Mouse (Mus musculus) small intestine, adult 2 months (tissue): ENCODE results near the gene Znhit2. TPM values are rescaled to one million over a fixed set of nuclear protein-coding genes. Genes with fewer than 3 reads are reported as not detected.
A peak's percentile ranks its signal among the peaks of the same experiment; 100 is the strongest.
"Not testable (repeated sequence)": the region's sequence is repeated elsewhere in the genome, so short reads cannot be mapped to it uniquely, and the experiment has no call there.

Source experiments
- H3K27ac ChIP-seq: fragments of 200-500 bp; 2 replicates; pipeline ENCODE4 v1.5.1; 2012; ENCODE audit warnings: low read depth, low read length, control low read depth, inconsistent platforms; ENCODE audit not compliant: insufficient read depth
- H3K27me3 ChIP-seq: fragments of 200-500 bp; 2 replicates; pipeline ENCODE4 v1.6.1; 2012; ENCODE audit warnings: mild to moderate bottlenecking, moderate library complexity, low read length, inconsistent platforms; ENCODE audit not compliant: control insufficient read depth, insufficient read depth
- H3K36me3 ChIP-seq: fragments of 200-500 bp; 2 replicates; pipeline ENCODE4 v1.6.1; 2012; ENCODE audit warnings: mild to moderate bottlenecking, low read length, control low read depth, inconsistent platforms; ENCODE audit not compliant: control insufficient read depth, insufficient read depth
- H3K4me1 ChIP-seq: fragments of 200-500 bp; 2 replicates; pipeline ENCODE4 v1.6.1; 2012; ENCODE audit warnings: low read length, inconsistent platforms, mixed read lengths; ENCODE audit not compliant: control insufficient read depth, insufficient read depth, insufficient read length
- H3K4me3 ChIP-seq: fragments of 200-500 bp; 2 replicates; pipeline ENCODE4 v1.5.1; 2012; ENCODE audit warnings: low read depth, mild to moderate bottlenecking, control low read depth, inconsistent platforms, low read length, moderate library complexity
- CTCF ChIP-seq: fragments of 200-500 bp; IDR thresholded peaks from 2 replicates; pipeline ENCODE4 v1.5.1; 2012; ENCODE audit warnings: low read depth, mild to moderate bottlenecking, control low read depth, inconsistent platforms, low read length, moderate library complexity, mixed read lengths; ENCODE audit not compliant: insufficient replicate concordance, insufficient read length; ENCODE audit errors: extremely low read depth
- POLR2A ChIP-seq: fragments of 200-500 bp; IDR thresholded peaks from 2 replicates; pipeline ENCODE4 v1.6.1; 2012; ENCODE audit warnings: low read depth, mild to moderate bottlenecking, control low read depth, inconsistent platforms, low read length, moderate library complexity
- WGBS: fragments of 180-500 bp; shearing (Covaris S2); methylation state at CpG from one replicate; pipeline ENCODE4 v1.1.7; 2018; 5-methylcytosine and 5-hydroxymethylcytosine counted together
- polyA plus RNA-seq: library from polyadenylated mRNA; depleted of rRNA; stranded (reverse); fragments of >200 nt; gene quantifications from 2 replicates; pipeline ENCODE4 v1.2.3, GENCODE M21; 2012

Gene Znhit2
- polyA plus RNA-seq, 1 experiment: 78.1 TPM

DNA sequence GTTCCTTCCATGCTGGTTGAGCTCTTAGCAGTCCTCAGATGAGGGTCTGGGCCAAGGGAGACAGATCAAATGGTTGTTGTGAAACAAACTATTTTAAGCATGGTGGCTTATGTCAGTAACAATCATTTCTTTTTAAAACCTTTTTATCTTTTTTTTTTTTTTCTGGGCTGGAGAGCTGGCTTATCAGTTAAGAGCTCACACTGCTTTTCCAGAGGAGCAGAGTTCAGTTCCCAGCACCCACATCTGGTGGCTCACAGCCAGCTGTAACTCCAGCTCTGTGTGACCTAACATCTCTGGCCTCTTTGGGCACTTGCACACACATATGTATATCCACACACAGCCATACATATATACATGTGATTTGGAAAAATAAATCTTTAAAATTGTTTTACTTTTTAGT lies 23.3 kb upstream of the Znhit2 start:
- H3K27me3 ChIP-seq: no peaks in the 10 kb centered on the region
- H3K27ac ChIP-seq: peak overlapping the region; percentile 89
- no peaks in the 10 kb centered on the region for H3K36me3 ChIP-seq
- H3K4me3 ChIP-seq: no peak overlapping the region
- TF ChIP-seq CTCF (no peak), POLR2A (no peak)
- peaks cover 25% of the 10 kb centered on the region for H3K4me1 ChIP-seq

DNA sequence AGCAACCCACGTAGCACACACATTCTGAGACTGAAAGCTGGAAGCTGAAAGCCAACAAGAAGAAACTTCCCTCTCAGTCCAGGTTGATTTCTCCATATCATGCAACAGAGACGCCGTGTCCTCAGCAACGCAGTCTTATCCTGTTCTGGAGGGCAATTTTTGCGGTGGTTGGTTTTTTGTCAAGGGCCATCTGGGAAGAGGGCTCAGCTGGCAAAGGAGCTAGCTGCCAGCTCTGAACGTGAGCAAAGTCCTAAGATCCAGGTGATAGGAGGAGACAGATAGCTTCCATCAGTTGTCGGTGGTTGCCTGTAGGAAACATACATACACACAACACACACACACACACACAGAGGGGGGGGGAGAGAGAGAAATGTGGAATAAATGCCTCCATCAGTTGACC lies 22.7 kb upstream of the Znhit2 start:
- WGBS: 43% methylated on average over 7 of the region's 7 CpGs
- TF ChIP-seq CTCF (no peak), POLR2A (no peak)
- Histone ChIP-seq H3K27ac (peak overlapping the region; percentile 57), H3K36me3 (no peaks in the 10 kb centered on the region), H3K4me1 (peaks cover 21% of the 10 kb centered on the region), H3K27me3 (no peaks in the 10 kb centered on the region), H3K4me3 (no peak overlapping the region)

DNA sequence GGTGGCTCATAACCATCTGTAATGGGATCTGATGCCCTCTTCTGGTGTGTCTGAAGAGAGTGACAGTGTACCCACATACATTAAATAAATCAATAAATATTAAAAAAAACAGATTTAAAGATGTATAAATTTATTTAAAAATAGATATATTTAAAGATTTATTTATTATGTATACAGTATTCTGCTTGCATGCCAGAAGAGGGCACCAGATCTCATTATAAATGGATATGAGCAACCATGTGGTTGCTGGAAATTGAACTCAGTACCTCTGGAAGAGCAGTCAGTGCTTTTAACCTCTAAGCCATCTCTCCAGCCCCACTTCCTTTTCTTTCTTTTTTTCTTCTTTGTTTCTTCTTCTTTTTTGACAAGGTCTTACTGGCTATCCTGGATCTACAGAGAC lies 21.0 kb upstream of the Znhit2 start:
- Histone ChIP-seq H3K4me1 (peaks cover 21% of the 10 kb centered on the region), H3K27ac (no peak overlapping the region), H3K36me3 (no peaks in the 10 kb centered on the region), H3K27me3 (no peaks in the 10 kb centered on the region), H3K4me3 (no peak overlapping the region)
- TF ChIP-seq POLR2A (no peak), CTCF (no peak)

DNA sequence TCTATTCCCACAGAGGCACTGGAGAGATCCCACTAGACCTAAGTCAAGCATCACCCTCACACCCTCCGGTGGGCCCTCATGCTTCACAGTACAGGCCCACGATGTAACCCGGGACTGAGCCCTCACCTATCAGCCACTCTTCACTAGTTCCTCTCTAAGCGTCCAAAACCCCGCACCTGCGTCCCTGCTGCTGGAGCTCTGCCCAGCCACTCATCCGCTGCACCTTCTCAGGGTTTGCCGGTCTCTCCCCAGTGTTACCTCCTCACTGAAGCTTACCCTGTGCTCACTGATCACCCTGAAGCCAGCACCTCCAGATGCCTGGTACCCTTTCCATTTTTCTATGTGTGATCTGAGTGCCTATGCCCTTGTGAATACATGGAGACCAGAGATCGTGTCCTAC lies 18.7 kb upstream of the Znhit2 start:
- WGBS: 63% methylated on average over 9 of the region's 9 CpGs
- Histone ChIP-seq H3K4me1 (peaks cover 7% of the 10 kb centered on the region; the same call in 1 of the 2 replicates), H3K4me3 (no peak overlapping the region), H3K27ac (no peak overlapping the region), H3K36me3 (no peaks in the 10 kb centered on the region), H3K27me3 (no peaks in the 10 kb centered on the region)
- no peak for TF ChIP-seq POLR2A
- TF ChIP-seq CTCF: no peak

DNA sequence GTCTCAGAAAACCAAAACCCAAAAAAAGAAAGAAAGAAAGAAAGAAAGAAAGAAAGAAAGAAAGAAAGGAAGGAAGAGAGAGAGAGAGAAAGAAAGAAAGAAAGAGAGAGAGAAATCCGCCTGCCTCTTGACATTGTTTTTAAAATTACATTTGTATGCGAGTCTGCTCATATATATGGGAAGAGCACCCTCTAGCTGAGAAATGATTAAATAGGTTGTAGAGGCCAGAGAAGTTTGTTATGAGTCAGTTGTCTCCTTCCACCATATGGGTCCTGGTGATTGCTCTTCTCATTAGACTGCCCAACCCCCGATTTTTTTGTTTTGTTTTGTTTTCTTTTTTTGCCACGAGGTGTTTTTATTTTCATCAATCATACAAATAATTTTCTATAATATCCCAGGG lies 16.9 kb upstream of the Znhit2 start:
- H3K4me3 ChIP-seq, H3K27me3 ChIP-seq, H3K4me1 ChIP-seq, H3K27ac ChIP-seq, H3K36me3 ChIP-seq: not testable (repeated sequence)
- 23% methylated on average over 4 of the region's 4 CpGs for WGBS

DNA sequence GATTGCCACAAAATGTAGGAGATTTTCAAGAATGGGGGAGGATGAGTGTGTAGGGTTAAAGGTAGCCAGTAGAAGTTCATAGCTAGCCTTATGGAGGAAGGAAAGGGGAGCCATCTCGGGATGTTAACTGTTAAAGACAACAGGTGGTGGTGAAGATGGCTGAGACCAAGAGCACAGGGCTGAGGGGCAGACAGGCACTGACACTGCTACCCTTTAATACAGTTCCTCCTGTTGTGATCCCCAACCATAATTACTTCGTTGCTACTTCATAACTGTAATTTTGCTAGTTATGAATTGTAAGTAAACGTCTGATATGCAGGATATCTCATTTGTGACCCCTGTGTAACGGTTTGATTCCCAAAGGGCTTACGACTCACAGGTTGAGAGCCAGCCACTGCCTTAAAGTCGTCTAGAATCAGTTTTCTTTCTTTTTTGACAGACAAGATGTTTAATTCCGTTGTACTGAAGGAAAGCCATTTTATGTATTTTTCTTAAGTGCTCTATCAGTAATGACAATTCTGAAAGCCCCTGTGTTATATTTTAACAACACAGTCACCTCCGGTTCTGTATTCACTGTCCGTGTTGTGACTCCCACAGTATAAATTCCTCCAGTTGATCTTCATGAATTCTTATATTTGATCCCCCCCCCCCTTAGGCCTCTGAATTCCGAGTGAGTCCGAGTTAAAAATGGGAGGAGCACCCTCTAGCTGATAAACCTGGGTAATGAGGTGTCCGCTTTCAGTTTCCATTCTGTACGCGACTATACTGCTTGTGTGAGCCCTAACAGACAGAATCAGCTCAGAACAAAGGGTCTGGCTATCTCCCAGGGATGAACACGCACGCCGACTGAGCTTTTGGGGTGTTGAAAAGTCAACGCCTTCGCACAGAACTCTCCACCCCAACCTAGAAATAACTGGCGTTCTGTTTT lies 15.4 kb upstream of the Znhit2 start:
- H3K4me3 ChIP-seq: peak overlapping the region; percentile 73
- no peak for TF ChIP-seq CTCF
- TF ChIP-seq POLR2A: no peak
- peak overlapping the region; percentile 99 for H3K27ac ChIP-seq
- peaks cover 25% of the 10 kb centered on the region for H3K36me3 ChIP-seq
- peaks cover 7% of the 10 kb centered on the region for H3K4me1 ChIP-seq
- WGBS: 8% methylated on average over 20 of the region's 20 CpGs
- H3K27me3 ChIP-seq: no peaks in the 10 kb centered on the region

DNA sequence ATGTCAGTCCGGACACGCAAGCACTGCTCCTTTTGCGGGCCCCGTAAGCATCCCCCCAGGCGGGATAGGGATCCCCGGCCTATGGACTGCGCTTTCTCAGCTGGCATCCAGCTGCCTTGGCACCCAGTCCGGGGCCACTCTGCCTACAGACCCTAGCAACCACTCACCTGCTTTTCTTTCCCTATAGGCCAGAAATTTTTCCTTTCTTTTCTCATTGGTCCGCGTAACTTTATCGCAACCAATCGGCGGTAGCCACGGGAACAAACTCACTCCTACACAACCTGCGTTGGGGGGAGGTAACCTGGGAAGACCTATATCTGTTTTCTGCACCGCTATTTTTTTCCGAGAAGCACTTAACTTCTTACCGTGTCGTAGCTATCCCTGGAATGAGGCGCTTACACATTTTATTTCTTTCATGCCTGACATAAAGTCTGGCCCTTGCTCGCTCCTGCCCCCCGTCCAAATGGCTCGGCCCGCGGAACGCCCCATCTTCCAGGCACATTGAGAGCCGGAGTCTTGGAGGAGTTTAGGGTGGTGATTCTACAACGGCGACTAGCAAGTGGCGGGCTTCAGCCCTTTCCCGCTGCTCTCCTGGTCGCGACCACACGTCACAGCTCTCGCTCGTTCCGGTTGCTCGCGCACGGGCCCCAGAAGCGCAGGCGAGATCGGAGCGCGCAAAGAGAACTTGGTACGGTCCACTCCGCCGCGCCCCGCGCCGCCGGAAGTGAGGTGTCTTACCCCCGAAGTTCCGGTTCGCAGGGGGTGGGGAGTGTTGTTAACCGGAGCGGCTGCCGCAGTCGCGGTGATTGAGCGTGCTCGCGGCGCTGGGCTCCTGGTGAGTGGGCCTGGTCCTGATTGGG lies 14.5 kb upstream of the Znhit2 start, which contains the start of gene Syvn1:
TSS of gene Syvn1 (plus strand) at position 283 of the 860 bp plus-strand sequence.
- under 1% methylated on average over 65 of the region's 65 CpGs for WGBS
- TF ChIP-seq CTCF (no peak), POLR2A (peak; percentile 59; the same call in 1 of the 2 replicates)
- peaks cover 7% of the 10 kb centered on the region for H3K4me1 ChIP-seq

More for the DNA sequence above, 14.5 kb upstream of the Znhit2 start, which contains the start of gene Syvn1:
- H3K4me3 ChIP-seq: peak within 1 kb of the TSS; percentile 73
- no peaks in the 10 kb centered on the region for H3K27me3 ChIP-seq
- H3K27ac ChIP-seq: peak within 1 kb of the TSS; percentile 99
- peaks cover 34% of the 10 kb centered on the region for H3K36me3 ChIP-seq
